Mouse (Mus musculus) heart, adult 8-10 months (tissue): ENCODE measurements around the gene Rimkla. TPM values are rescaled to one million over a fixed set of nuclear protein-coding genes. Genes with fewer than 3 reads are reported as not detected.
"Not testable (repeated sequence)": the region's sequence is repeated elsewhere in the genome, so short reads cannot be mapped to it uniquely, and the experiment has no call there.

ENCODE experiments used
- DNase-seq: peaks from one replicate; pipeline ENCODE4 v3.0.0; 2022; ENCODE audit warnings: low spot score
- total RNA-seq, 4 experiments: library from RNA; stranded (reverse); gene quantifications; 2 replicates each; pipeline ENCODE4 v1.2.4; 2022

The Rimkla gene
- 1 to 10 TPM in 1 of 4 experiments, under 1 TPM in 3; 0.38 to 1.1 (median 0.72) TPM for total RNA-seq

- DNase-seq: peak; percentile 15
These were observed at the start of gene Rimkla for GRCm38 (mm10) chr4:119492291-119492932. Rimkla (minus strand) TSS chr4:119492628.

GRCm38 (mm10) chr4:119540533-119540890 is 48.1 kb upstream of the Rimkla start:
- DNase-seq: no peak

DNA sequence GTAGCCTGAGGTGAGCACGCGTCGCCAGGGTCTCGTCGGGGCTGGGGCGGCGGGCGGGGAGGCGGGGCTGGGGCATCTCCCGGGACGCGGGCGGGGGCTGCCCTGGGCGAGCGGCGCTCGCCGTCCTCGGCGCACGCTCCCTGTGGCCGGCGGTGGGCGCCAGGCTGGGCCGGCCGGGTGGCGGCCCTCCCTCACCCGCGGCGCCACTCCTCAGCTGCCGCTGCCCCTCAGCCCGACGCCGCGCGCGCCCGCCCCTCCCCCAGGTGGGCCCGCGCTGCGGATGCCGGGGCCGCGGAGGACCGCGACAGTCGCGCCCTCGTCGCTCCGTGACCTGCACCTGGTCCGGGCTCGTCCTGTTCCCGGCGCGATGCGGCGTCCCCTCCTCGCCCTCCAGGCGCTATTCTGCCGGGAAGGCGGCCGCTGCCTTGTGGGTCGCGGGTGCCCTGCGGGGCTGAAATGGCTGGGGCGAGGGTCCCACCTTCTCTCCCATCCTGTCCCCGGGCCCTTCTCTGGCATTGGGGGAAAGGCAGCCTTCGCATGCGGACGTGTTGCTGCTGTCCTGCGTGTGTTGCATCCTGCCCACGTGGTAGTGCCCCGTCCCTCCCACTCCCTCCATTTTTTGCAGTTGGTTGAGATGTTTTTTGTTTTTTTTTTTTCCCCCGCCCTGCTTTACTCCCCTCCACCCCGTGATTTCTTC is 47.6 kb upstream of the Rimkla start:
- DNase-seq: peak; percentile 9

GRCm38 (mm10) chr4:119539031-119539824 is 46.8 kb upstream of the Rimkla start, which contains the start of gene Frg2f1:
Frg2f1 (minus strand) TSS chr4:119539529.
- peak; percentile 92 for DNase-seq

- no peak for DNase-seq
These were observed 45.0 kb upstream of the Rimkla start for GRCm38 (mm10) chr4:119537436-119537835.

DNA sequence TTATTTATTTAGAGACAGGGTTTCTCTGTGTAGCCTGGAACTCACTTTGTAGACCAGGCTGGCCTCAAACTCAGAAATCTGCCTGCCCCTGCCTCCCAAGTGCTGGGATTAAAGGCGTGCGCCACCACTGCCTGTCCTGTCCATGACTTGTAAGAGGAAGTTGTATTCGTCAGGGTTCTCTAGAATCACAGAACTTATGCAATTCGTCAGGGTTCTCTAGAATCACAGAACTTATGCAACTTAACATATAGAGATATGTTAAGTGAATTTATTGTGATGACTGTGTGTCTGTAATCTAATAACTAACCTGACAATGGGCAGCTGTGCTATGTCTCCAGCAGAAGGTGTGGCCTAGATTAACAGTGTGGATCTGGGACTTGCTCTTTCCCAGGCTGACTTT is 44.2 kb upstream of the Rimkla start, which contains the start of gene Foxj3:
Foxj3 (plus strand) TSS at position 390 of the 400 bp plus-strand sequence.
- DNase-seq: not testable (repeated sequence)

DNA sequence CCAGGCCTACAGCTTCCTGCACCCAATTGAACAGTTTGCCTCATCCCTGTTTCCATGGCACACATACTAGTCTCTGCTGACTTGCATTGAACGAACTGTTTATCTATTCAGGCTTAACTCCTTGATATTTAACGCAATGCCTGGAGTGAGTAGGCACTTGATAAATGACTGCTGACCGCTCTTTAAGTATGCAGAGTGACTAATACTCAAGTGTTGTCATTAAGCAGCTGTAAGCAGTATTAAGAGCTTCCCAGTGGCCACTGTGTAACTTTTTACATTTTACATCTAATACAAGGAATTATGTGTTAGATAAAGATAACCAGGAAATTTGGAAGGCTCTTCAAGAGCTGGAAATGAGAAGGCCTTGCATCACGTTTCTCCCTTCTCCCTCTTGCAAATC is 42.7 kb upstream of the Rimkla start:
- DNase-seq: no peak

- no peak for DNase-seq
These were observed 39.4 kb upstream of the Rimkla start for GRCm38 (mm10) chr4:119531813-119532212.

DNA sequence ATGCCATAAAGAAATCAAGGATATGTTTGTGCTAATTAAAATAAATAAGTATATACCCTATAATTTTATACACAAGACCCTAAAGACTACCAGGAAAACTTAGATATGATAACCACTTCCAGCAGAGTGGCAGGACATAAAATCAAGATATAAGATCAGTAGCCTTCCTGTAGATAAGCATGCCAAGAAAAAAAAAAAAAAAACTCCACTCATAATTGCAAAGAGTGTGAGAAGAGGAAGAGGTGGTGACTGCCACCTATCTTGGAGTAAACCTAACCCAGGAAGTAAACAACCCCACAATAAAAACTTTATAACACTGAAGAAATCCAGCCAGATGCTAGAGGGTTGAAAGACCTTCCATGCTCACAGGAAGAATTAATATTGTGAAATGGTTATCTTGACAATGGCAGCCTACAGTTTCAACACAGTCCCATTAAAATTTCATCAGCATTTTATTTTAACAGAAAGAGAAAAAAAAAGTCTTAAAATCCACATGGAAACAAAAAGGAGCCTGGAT is 34.0 kb upstream of the Rimkla start:
- no peak for DNase-seq

- DNase-seq: no peak
These were observed 32.0 kb upstream of the Rimkla start for GRCm38 (mm10) chr4:119524466-119524865.

DNA sequence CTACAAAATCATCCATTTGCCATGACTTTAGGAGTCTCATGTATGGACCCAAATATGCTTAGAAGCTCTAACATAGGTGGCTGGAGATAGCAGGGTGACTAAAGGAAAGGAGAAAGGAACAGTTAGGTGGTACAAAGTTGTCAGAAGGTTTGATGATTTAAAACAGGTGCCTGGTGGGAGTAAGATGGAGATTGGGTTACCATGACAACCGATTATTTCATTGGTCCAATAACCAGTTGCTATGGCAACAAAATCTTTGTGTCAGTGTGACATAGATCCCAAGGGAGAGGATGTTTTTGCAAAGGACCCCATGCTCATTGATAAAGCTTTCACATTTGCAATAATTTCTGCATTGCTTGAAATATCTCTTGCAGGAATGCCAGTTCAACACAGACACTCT is 31.6 kb upstream of the Rimkla start:
- no peak for DNase-seq

GRCm38 (mm10) chr4:119523575-119523974 is 31.1 kb upstream of the Rimkla start:
- no peak for DNase-seq

GRCm38 (mm10) chr4:119512731-119513141 is 20.3 kb upstream of the Rimkla start:
- DNase-seq: peak; percentile 3

DNA sequence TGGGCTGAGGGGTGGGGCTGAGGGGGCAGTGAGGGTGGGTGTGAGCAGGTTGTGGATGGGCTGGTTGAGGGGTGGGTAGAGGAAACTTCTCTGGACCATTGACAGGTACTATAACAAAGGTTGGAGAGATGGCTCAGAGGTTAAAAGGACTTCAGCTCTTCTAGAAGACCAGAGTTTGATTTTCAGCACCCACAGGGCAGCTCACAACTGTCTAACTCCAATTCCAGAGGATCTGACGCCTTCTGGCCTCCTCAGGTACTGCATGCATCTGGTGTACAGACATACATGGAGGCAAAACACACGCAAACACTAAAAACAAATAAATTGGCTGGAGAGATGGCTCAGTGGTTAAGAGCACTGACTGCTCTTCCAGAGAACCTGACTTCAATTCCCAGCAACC is 19.2 kb upstream of the Rimkla start:
- DNase-seq: no peak

DNA sequence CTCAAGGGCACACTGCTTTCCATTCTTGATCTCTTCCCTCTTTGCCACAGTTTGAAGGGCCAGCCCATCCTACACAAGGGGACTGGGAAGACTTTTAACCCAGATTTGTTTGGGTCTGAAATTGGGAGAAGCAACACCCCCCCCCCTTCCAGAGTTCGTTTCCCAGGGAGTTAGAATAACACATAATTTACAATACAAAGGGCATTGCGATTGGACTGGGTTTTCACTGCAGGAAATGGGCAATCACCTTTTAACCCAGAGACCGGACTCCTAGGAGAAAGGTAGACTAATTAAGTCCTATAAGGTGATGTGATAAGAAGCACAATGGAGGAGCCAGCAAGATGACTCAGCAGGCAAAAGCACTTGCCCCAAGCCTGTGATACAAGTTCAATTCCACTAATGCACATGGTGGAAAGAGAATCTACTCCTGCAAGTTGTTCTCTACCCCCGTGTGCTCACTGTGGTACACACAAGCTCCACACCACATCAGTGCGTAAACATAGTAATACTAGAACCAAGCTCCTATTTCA is 6.0 kb upstream of the Rimkla start:
- DNase-seq: no peak

DNA sequence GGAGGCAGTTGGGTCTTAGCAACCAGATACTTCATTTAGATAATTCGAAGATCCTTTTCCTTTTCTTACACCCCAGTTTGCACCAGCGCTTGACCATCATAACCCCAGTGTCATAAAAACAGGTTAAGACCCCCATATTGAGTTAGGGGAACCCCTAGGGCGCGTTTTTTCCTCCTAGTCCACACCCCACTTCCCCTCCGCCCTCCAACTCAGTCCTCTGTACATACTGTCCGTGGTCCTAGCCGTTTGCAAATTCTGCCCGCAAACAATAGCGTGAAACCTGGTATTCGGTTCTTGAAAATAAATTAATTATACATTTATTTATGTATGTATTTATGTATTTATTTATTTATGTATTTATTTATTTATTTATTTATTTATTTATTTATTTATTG is 502 bp upstream of the Rimkla start:
- no peak for DNase-seq

GRCm38 (mm10) chr4:119490806-119491205 is 1.6 kb downstream of the Rimkla start:
- DNase-seq: no peak

DNA sequence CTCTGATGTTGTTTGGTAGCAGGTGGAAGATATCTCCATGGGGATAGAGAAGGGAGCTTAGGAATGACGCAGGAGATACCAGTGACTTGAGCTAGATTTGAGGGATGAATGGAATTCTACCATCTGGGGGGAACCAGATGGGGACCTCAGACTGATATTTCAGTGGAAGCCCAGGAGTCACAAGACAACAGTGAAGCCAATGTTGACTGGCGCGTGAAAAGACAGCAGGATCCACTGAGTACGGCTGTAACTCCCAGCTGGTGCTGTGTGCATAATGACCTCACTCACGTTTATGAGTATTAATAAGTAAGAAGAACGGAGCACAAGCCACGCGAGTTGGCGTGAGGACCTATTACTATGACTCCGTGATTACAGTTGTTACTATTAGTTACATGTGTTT is 2.8 kb downstream of the Rimkla start:
- no peak for DNase-seq

DNA sequence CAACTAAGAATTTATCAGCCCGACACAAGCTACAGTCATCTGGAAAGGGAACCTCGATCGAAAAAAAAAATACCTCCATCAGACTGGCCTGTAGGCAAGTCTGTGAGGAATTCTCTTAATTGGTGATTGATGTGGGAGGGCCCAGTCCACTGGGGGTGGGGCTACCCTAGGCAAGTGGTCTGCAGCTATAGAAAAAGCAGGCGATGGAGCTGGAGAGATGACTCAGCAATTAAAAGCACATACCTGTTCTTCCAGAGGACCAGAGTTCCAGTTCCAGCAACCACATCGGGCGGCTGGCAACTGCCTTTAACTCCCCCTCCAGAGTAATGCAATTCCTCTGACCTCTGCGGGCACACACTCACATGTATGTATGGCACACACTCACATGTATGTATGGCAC is 7.5 kb downstream of the Rimkla start:
- DNase-seq: no peak

DNA sequence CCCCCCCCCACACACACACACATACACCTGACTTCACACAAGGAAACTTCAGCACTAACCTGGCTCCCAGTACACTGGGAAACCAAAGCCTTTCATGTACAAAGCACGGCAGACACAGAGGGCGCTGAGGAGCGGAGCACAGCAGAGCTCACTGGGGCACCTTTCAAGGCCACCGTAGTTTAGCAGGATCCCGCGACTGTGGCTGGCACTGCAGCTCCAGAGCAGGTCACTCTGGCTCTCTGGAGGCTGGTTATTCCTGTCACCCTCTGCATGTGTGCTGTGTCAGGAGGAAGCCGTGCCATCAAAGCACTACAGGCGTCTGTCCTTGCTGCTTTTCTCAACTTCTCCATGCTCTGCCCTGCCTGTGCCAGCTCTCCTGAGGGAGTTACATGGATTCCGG is 9.4 kb downstream of the Rimkla start:
- peak; percentile 4 for DNase-seq

GRCm38 (mm10) chr4:119473150-119473549 is 19.3 kb downstream of the Rimkla start:
- DNase-seq: no peak

DNA sequence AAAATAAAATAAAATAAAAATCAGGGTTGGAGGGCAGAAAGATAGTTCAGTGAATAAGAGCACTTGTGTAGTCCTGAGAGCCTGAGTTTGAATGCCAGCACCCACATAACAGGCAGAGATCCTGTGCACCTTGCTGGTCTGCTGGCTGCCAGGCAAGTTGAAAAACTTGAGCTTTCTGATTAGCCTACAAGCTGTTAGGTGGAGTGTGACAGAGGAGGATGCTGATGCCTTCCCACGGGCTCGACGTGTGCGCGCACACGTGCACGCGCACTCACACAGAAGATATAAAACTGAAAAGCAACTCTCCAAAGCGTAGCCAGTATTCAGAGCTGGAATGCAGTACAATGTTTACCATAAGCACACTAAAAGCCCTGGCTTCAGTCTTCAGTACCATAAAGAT is 19.9 kb downstream of the Rimkla start:
- DNase-seq: no peak
